Mouse (Mus musculus) cerebellum, adult 2 months (tissue): ENCODE results near the gene Klhl29. TPM values are rescaled to one million over a fixed set of nuclear protein-coding genes. Genes with fewer than 3 reads are reported as not detected.

ENCODE experiments used
- DNase-seq, 2 experiments: peaks; one replicate each; pipeline ENCODE4 v3.0.0; 2021
- H3K27ac ChIP-seq: fragments of 200-500 bp; 2 replicates; pipeline ENCODE4 v1.5.1; 2012; ENCODE audit warnings: low read length, control low read depth, inconsistent platforms; ENCODE audit not compliant: insufficient read depth
- H3K27me3 ChIP-seq: fragments of 200-500 bp; 2 replicates; pipeline ENCODE4 v1.6.1; 2012; ENCODE audit warnings: inconsistent platforms, mild to moderate bottlenecking, low read length, moderate library complexity; ENCODE audit not compliant: control insufficient read depth, insufficient read depth
- H3K4me1 ChIP-seq: fragments of 200-500 bp; 2 replicates; pipeline ENCODE4 v1.6.1; 2011; ENCODE audit warnings: low read length; ENCODE audit not compliant: control insufficient read depth, insufficient read depth
- H3K4me3 ChIP-seq: fragments of 200-500 bp; replicated peaks from 2 replicates; pipeline ENCODE3; 2011; ENCODE audit warnings: mild to moderate bottlenecking, low read depth, low read length, control low read depth; ENCODE audit not compliant: insufficient read depth
- CTCF ChIP-seq: fragments of 200-500 bp; IDR thresholded peaks from 2 replicates; pipeline ENCODE4 v1.5.1; 2011; ENCODE audit warnings: low read depth, mild to moderate bottlenecking, control low read depth, low read length, moderate library complexity, borderline replicate concordance; ENCODE audit not compliant: insufficient read depth
- POLR2A ChIP-seq: fragments of 200-500 bp; IDR thresholded peaks from 2 replicates; pipeline ENCODE4 v1.6.1; 2011; ENCODE audit warnings: low read length, control low read depth, borderline replicate concordance; ENCODE audit not compliant: insufficient read depth
- WGBS: fragments of 180-500 bp; shearing (Covaris S2); methylation state at CpG from one replicate; pipeline ENCODE4 v1.1.7; 2018; 5-methylcytosine and 5-hydroxymethylcytosine counted together
- polyA plus RNA-seq: library from polyadenylated mRNA; depleted of rRNA; stranded (reverse); fragments of >200 nt; gene quantifications from 2 replicates; pipeline ENCODE4 v1.2.3, GENCODE M21; 2012

Klhl29 gene
- polyA plus RNA-seq, 1 experiment: 15.2 TPM

- Histone ChIP-seq H3K27ac (no peak overlapping the region), H3K4me1 (no peaks in the 10 kb centered on the region), H3K4me3 (no peak overlapping the region), H3K27me3 (no peaks in the 10 kb centered on the region)
- TF ChIP-seq CTCF (no peak), POLR2A (no peak)
- no peak for DNase-seq
- 96% methylated on average over 9 of the region's 9 CpGs for WGBS
These were observed 210.1 kb downstream of the Klhl29 start for GRCm38 (mm10) chr12:5165411-5165810.

GRCm38 (mm10) chr12:5162672-5163071 is 212.8 kb downstream of the Klhl29 start:
- Histone ChIP-seq H3K27ac (no peak overlapping the region), H3K4me1 (peaks cover 4% of the 10 kb centered on the region; the same call in 1 of the 2 replicates), H3K27me3 (no peaks in the 10 kb centered on the region), H3K4me3 (no peak overlapping the region)
- TF ChIP-seq CTCF: no peak
- no peak for TF ChIP-seq POLR2A
- no peak for DNase-seq
- 68% methylated on average over 6 of the region's 6 CpGs for WGBS

GRCm38 (mm10) chr12:5161631-5162030 is 213.9 kb downstream of the Klhl29 start:
- no peak overlapping the region for H3K27ac ChIP-seq
- H3K4me3 ChIP-seq: no peak overlapping the region
- TF ChIP-seq POLR2A: no peak
- H3K4me1 ChIP-seq: peaks cover 12% of the 10 kb centered on the region
- no peak for DNase-seq
- H3K27me3 ChIP-seq: no peaks in the 10 kb centered on the region
- 88% methylated on average over 4 of the region's 4 CpGs for WGBS

GRCm38 (mm10) chr12:5157931-5158481 is 217.5 kb downstream of the Klhl29 start:
- Histone ChIP-seq H3K4me3 (no peak overlapping the region), H3K27me3 (no peaks in the 10 kb centered on the region), H3K4me1 (peaks cover 12% of the 10 kb centered on the region), H3K27ac (no peak overlapping the region)
- DNase-seq: no peak
- TF ChIP-seq CTCF: no peak
- no peak for TF ChIP-seq POLR2A
- WGBS: 69% methylated on average over 5 of the region's 5 CpGs

GRCm38 (mm10) chr12:5157021-5157681 is 218.3 kb downstream of the Klhl29 start:
- peak in 1 of 2 experiments; percentile 36 for DNase-seq
- WGBS: 30% methylated on average over 6 of the region's 6 CpGs
- TF ChIP-seq CTCF (no peak), POLR2A (no peak)
- H3K27me3 ChIP-seq: no peaks in the 10 kb centered on the region
- H3K4me3 ChIP-seq: no peak overlapping the region
- H3K4me1 ChIP-seq: peaks cover 12% of the 10 kb centered on the region
- H3K27ac ChIP-seq: no peak overlapping the region

GRCm38 (mm10) chr12:5155177-5155576 is 220.3 kb downstream of the Klhl29 start:
- no peaks in the 10 kb centered on the region for H3K27me3 ChIP-seq
- 87% methylated on average over 3 of the region's 3 CpGs for WGBS
- DNase-seq: no peak

GRCm38 (mm10) chr12:5151859-5152258 is 223.6 kb downstream of the Klhl29 start:
- Histone ChIP-seq H3K27ac (no peak overlapping the region), H3K4me3 (no peak overlapping the region), H3K4me1 (0 out of 2 replicates have a peak, but pooled peaks cover 2% of the 10 kb centered on the region), H3K27me3 (no peaks in the 10 kb centered on the region)
- no peak for DNase-seq
- TF ChIP-seq POLR2A (no peak), CTCF (no peak)
- 62% methylated on average over 10 of the region's 10 CpGs for WGBS

More at GRCm38 (mm10) chr12:5155177-5155576, 220.3 kb downstream of the Klhl29 start:
- Histone ChIP-seq H3K27ac (no peak overlapping the region), H3K4me1 (peaks cover 12% of the 10 kb centered on the region), H3K4me3 (no peak overlapping the region)
- TF ChIP-seq POLR2A (no peak), CTCF (no peak)
